In the genomic region with DNA sequence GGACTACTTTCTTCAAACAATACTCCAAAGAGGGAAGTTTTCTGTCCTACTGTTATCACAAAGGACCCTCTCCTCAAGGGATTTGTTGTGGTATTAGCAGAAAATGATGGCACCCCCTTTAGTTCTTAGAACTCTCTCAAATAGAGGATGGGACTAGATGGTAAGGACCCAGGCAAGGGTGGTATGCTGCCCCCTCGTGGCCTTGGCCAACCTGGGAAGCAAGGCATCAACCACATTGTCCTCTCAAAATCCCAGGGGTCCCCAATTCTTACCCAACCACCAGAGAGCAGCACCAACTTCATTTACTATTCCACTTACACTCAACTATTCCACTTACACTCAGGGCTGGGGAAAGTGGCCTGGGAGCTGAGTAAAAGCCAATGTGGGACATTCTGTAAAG, we compare ENCODE assay signal across 9 mouse cellular contexts. TPM values are rescaled to one million over a fixed set of nuclear protein-coding genes. Genes with fewer than 3 reads are reported as not detected.
DNase-seq lines count a peak whose midpoint lies in the region; ATAC-seq and TF ChIP-seq lines count a peak whose summit lies in the region.
"Had no signal": no experiment of that assay in that cellular context is flagged by ENCODE, and none has a peak within 500 bp of the region (broad histone marks: within the 10 kb centered on the region; RNA-seq: fewer than 3 reads in every experiment).

No protein-coding gene starts in this region.

- no peak for TF ChIP-seq EP300 in liver, embryonic 14.5 days (IDR thresholded peaks at IDR 0.05; ENCODE audit: low read depth)

- 8% methylated on average over 1 of the region's 1 CpGs for WGBS in kidney, postnatal 0 days
- WGBS in liver, embryonic 14.5 days (ENCODE audit: insufficient replicate concordance), result 5% methylated on average over 1 of the region's 1 CpGs

- H3K4me3 ChIP-seq in ES-E14 (ENCODE audit: insufficient read depth in 1 of 2, low read depth in 1 of 2, low read length in 2 of 2, poor library complexity in 1 of 2, severe bottlenecking in 1 of 2), result no peak overlapping the region
- no peak overlapping the region for H3K4me3 ChIP-seq in kidney, postnatal 0 days (replicated peaks; ENCODE audit: low read depth, low read length)
- H3K4me3 ChIP-seq in liver, embryonic 14.5 days (ENCODE audit: insufficient read depth in 1 of 2, low read depth in 2 of 2, low read length in 2 of 2), result no peak overlapping the region
- H3K4me3 ChIP-seq: limb, embryonic 15.5 days had no signal

- peak; percentile 93 for TF ChIP-seq CTCF in kidney, postnatal 0 days (IDR thresholded peaks at IDR 0.05; ENCODE audit: low read depth)
- peak; percentile 88 for TF ChIP-seq CTCF in liver, embryonic 14.5 days (IDR thresholded peaks at IDR 0.05; ENCODE audit: low read depth)

- no peaks in the 10 kb centered on the region for H3K9me3 ChIP-seq in ES-E14 (ENCODE audit: control insufficient read depth, insufficient read depth, low read depth, low read length)
- H3K9me3 ChIP-seq in kidney, postnatal 0 days (replicated peaks; ENCODE audit: low read length), result no peaks in the 10 kb centered on the region
- no peaks in the 10 kb centered on the region for H3K9me3 ChIP-seq in liver, embryonic 14.5 days (ENCODE audit: control insufficient read depth, low read length)
- H3K9me3 ChIP-seq: limb, embryonic 15.5 days had no signal

- H3K9ac ChIP-seq in ES-E14 (ENCODE audit: insufficient read depth, low read depth, low read length, poor library complexity, severe bottlenecking), result no peak overlapping the region
- no peak overlapping the region for H3K9ac ChIP-seq in kidney, postnatal 0 days (ENCODE audit: low read depth, low read length)
- H3K9ac ChIP-seq in liver, embryonic 14.5 days (replicated peaks), result no peak overlapping the region
- H3K9ac ChIP-seq: limb, embryonic 15.5 days had no signal

- no peaks in the 10 kb centered on the region for H3K27me3 ChIP-seq in kidney, postnatal 0 days (ENCODE audit: insufficient read depth, low read length)
- peaks cover 10% of the 10 kb centered on the region for H3K27me3 ChIP-seq in liver, embryonic 14.5 days (ENCODE audit: control insufficient read depth, insufficient read depth, low read length)

- H3K4me1 ChIP-seq in ES-E14 (ENCODE audit: control insufficient read depth in 2 of 2, insufficient read depth in 2 of 2, low read length in 2 of 2, poor library complexity in 1 of 2), result peaks cover 0 to 2% of the 10 kb centered on the region in 2 experiments; a peak in 2 of 4 replicates
- H3K4me1 ChIP-seq in kidney, postnatal 0 days (replicated peaks; ENCODE audit: insufficient read depth, low read length), result no peaks in the 10 kb centered on the region
- no peaks in the 10 kb centered on the region for H3K4me1 ChIP-seq in liver, embryonic 14.5 days (replicated peaks; ENCODE audit: control insufficient read depth in 2 of 2, insufficient read depth in 2 of 2, low read length in 1 of 2)
- H3K4me1 ChIP-seq: limb, embryonic 15.5 days had no signal

- H3K27ac ChIP-seq in ES-E14 (ENCODE audit: insufficient read depth, low read depth, low read length, poor library complexity, severe bottlenecking), result no peak overlapping the region
- H3K27ac ChIP-seq in kidney, postnatal 0 days, result no peak overlapping the region
- no peak overlapping the region for H3K27ac ChIP-seq in liver, embryonic 14.5 days
- H3K27ac ChIP-seq: limb, embryonic 15.5 days had no signal

- peak; percentile 61 for DNase-seq in ES-E14 (ENCODE audit: low read depth, low spot score)
- DNase-seq in adrenal gland, adult 2 months, result peak; percentile 61
- peak; percentile 74 for DNase-seq in embryo, embryonic 11 days
- DNase-seq in kidney, postnatal 0 days (ENCODE audit: low spot score), result peak; percentile 79
- peak in 2 of 3 experiments; percentile 26 to 28 for DNase-seq in liver, embryonic 14.5 days (ENCODE audit: low read depth in 3 of 3, low spot score in 3 of 3)
- peak; percentile 68 for DNase-seq in right cerebral cortex, adult 18-20 months
- DNase-seq in urinary bladder, postnatal 4 days (ENCODE audit: low spot score in 2 of 2), result peak; percentile 63 to 78

- in situ Hi-C loops in ES-E14 (cut with MboI; ENCODE audit: low sequenced_read_pairs in 2 of 2, unreplicated experiment in 2 of 2), result no loop called here

- peak; percentile 82 for ATAC-seq in granulocyte monocyte progenitor cell, adult 5-6 weeks (replicated peaks; ENCODE audit: poor library complexity, severe bottlenecking)
- no peak; the same call in 1 of the 2 replicates for ATAC-seq in kidney, postnatal 0 days (replicated peaks; ENCODE audit: low FRiP score, low read depth)
- ATAC-seq in liver, embryonic 14.5 days (ENCODE audit: insufficient read depth), result peak; percentile 28; the same call in 1 of the 2 replicates

- no peak overlapping the region for H3K4me2 ChIP-seq in kidney, postnatal 0 days (ENCODE audit: low read length)
- no peak overlapping the region for H3K4me2 ChIP-seq in liver, embryonic 14.5 days (ENCODE audit: low read depth)
- H3K4me2 ChIP-seq: limb, embryonic 15.5 days had no signal

- H3K36me3 ChIP-seq in ES-E14 (ENCODE audit: control insufficient read depth, insufficient read depth, low read length, poor library complexity, severe bottlenecking), result peaks cover 16% of the 10 kb centered on the region
- peaks cover 23% of the 10 kb centered on the region for H3K36me3 ChIP-seq in kidney, postnatal 0 days (ENCODE audit: insufficient read depth, low read length)
- peaks cover 19% of the 10 kb centered on the region for H3K36me3 ChIP-seq in liver, embryonic 14.5 days (replicated peaks; ENCODE audit: control insufficient read depth, insufficient read depth, low read depth)

TF ChIP-seq in ES-E14, 5 proteins besides CTCF, POLR2A, EP300 and RAD21:
- TF ChIP-seq HCFC1 (IDR thresholded peaks at IDR 0.05; ENCODE audit: borderline replicate concordance, insufficient read depth, low read length) (no peak), ZC3H11A (IDR thresholded peaks at IDR 0.05; ENCODE audit: borderline replicate concordance, low read depth, low read length) (0 out of 2 replicates have a peak, but pooled peaks have one; percentile 32), ZNF384 (IDR thresholded peaks at IDR 0.05; ENCODE audit: low read depth, low read length) (no peak)

RNA-seq across cellular contexts. Expression of a gene that starts 6.9 kb away (rescaled TPM):
- 0.45 and 0.74 TPM in 2 replicates for total RNA-seq in ES-E14 (2012; rRNA removed)
- total RNA-seq in adrenal gland, adult 2 months (2021), result 1 to 10 TPM; 1.5 to 2.5 TPM
- polyA plus RNA-seq in adrenal gland, adult 2 months (2012; rRNA removed), result 4.1 and 5.4 TPM in 2 replicates
- total RNA-seq in granulocyte monocyte progenitor cell, adult 5-6 weeks (2014; fragmentation: Nextera tagmentation), result 0.96 TPM in 1 of 2 replicates, not detected in the other
- total RNA-seq in granulocyte monocyte progenitor cell, adult 5-6 weeks (2017), result not detected in 2 replicates
- 0.52 and 0.67 TPM in 2 replicates for polyA plus RNA-seq in kidney, postnatal 0 days (2015; fragmentation: Nextera tagmentation; extraction: Ambion mirVana)
- polyA plus RNA-seq in liver, embryonic 14.5 days (2012; rRNA removed), result 0.06 and 0.10 TPM in 2 replicates
- 0.08 TPM in 1 of 2 replicates, not detected in the other for polyA plus RNA-seq in liver, embryonic 14.5 days (2014; fragmentation: Nextera tagmentation; extraction: Ambion mirVana)

Comparison
In these comparisons a context has a peak if more than half of its experiments do, and no peak if none do; other contexts are left out.
1. DNase-seq: peak in every context shown above with its lines; median percentile 79 in kidney, postnatal 0 days; 74 in embryo, embryonic 11 days; 70 in urinary bladder, postnatal 4 days; 68 in right cerebral cortex, adult 18-20 months; 61 in ES-E14; 61 in adrenal gland, adult 2 months; 27 in liver, embryonic 14.5 days.